Mouse (Mus musculus): ENCODE measurements around the gene Tmem242. TPM values are rescaled to one million over a fixed set of nuclear protein-coding genes. Genes with fewer than 3 reads are reported as not detected.

Tmem242 gene
- polyA plus RNA-seq, 1 experiment = 67.8 TPM

GRCm38 (mm10) chr17:5424156-5424555 lies 15.9 kb downstream of the Tmem242 start:
- TF ChIP-seq MYOD1 (IDR thresholded peaks at IDR 0.05; ENCODE audit: control insufficient read depth, insufficient read length, low read depth) = no peak
- TF ChIP-seq CEBPB (IDR thresholded peaks at IDR 0.05; ENCODE audit: low read depth) = no peak
- TF ChIP-seq CTCF (IDR thresholded peaks at IDR 0.05; ENCODE audit: control insufficient read depth, insufficient read depth, insufficient read length) = no peak
- no peak for TF ChIP-seq MAX (IDR thresholded peaks at IDR 0.05)
- TF ChIP-seq MYOG (IDR thresholded peaks at IDR 0.05; ENCODE audit: control insufficient read depth, extremely low read depth, insufficient read length) = no peak
- Histone ChIP-seq H3K36me3 (ENCODE audit: control insufficient read depth, insufficient read depth) (peaks cover 5% of the 10 kb centered on the region), H3K27me3 (ENCODE audit: control insufficient read depth, insufficient read depth, insufficient read length) (no peaks in the 10 kb centered on the region), H3K4me3 (ENCODE audit: insufficient read depth, poor library complexity, severe bottlenecking) (no peak overlapping the region), H3ac (ENCODE audit: control insufficient read depth, insufficient read length, low read depth) (no peak overlapping the region), H3K79me3 (ENCODE audit: low read depth) (no peaks in the 10 kb centered on the region), H3K79me2 (ENCODE audit: control insufficient read depth, insufficient read depth) (no peaks in the 10 kb centered on the region)

DNA sequence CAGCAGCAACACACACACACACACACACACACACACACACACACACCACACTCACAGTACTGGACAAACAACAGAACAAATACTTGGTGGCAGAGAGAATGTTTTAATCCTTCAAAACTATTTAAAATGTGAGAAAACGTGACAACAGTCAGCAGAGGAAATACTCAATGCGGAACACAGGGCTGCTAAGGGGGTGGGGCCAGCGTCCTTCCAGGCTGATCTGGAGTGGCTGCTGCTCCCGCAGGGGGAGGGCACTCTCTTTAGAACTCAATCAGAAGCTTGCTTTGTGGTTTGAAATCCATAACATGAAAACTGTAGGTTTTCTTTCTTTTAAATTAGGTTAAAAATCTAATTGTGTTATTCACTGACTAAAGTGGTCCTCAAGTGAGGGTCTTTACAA lies 18.2 kb downstream of the Tmem242 start:
- peaks cover 8% of the 10 kb centered on the region for H3K36me3 ChIP-seq (ENCODE audit: control insufficient read depth, insufficient read depth)

GRCm38 (mm10) chr17:5419771-5420518 lies 20.1 kb downstream of the Tmem242 start:
- H3K79me3 ChIP-seq (ENCODE audit: low read depth) = no peaks in the 10 kb centered on the region
- peaks cover 8% of the 10 kb centered on the region for H3K36me3 ChIP-seq (ENCODE audit: control insufficient read depth, insufficient read depth)
- H3ac ChIP-seq (ENCODE audit: control insufficient read depth, insufficient read length, low read depth) = no peak overlapping the region
- H3K27me3 ChIP-seq (ENCODE audit: control insufficient read depth, insufficient read depth, insufficient read length) = no peaks in the 10 kb centered on the region
- no peaks in the 10 kb centered on the region for H3K79me2 ChIP-seq (ENCODE audit: control insufficient read depth, insufficient read depth)
- TF ChIP-seq CEBPB (IDR thresholded peaks at IDR 0.05; ENCODE audit: low read depth) (no peak), FOSL1 (IDR thresholded peaks at IDR 0.05; ENCODE audit: insufficient read depth, low read length, poor library complexity, severe bottlenecking) (no peak), MYOD1 (IDR thresholded peaks at IDR 0.05; ENCODE audit: control insufficient read depth, insufficient read length, low read depth) (no peak), MYOG (IDR thresholded peaks at IDR 0.05; ENCODE audit: control insufficient read depth, extremely low read depth, insufficient read length) (no peak), MAX (IDR thresholded peaks at IDR 0.05) (no peak)
- H3K4me3 ChIP-seq (ENCODE audit: insufficient read depth, poor library complexity, severe bottlenecking) = no peak overlapping the region

More for the DNA sequence above, 18.2 kb downstream of the Tmem242 start:
- TF ChIP-seq CEBPB (IDR thresholded peaks at IDR 0.05; ENCODE audit: low read depth) = no peak
- no peak for TF ChIP-seq MYOD1 (IDR thresholded peaks at IDR 0.05; ENCODE audit: control insufficient read depth, insufficient read length, low read depth)
- TF ChIP-seq MYOG (IDR thresholded peaks at IDR 0.05; ENCODE audit: control insufficient read depth, extremely low read depth, insufficient read length) = no peak
- no peak for TF ChIP-seq USF1 (IDR thresholded peaks at IDR 0.05; ENCODE audit: low read depth)
- TF ChIP-seq MAX (IDR thresholded peaks at IDR 0.05) = no peak
- no peak for TF ChIP-seq FOSL1 (IDR thresholded peaks at IDR 0.05; ENCODE audit: insufficient read depth, low read length, poor library complexity, severe bottlenecking)
- no peak for TF ChIP-seq CTCF (IDR thresholded peaks at IDR 0.05; ENCODE audit: control insufficient read depth, insufficient read depth, insufficient read length)
- no peaks in the 10 kb centered on the region for H3K79me2 ChIP-seq (ENCODE audit: control insufficient read depth, insufficient read depth)
- no peaks in the 10 kb centered on the region for H3K79me3 ChIP-seq (ENCODE audit: low read depth)
- H3K27me3 ChIP-seq (ENCODE audit: control insufficient read depth, insufficient read depth, insufficient read length) = no peaks in the 10 kb centered on the region
- no peak overlapping the region for H3K4me3 ChIP-seq (ENCODE audit: insufficient read depth, poor library complexity, severe bottlenecking)
- no peak overlapping the region for H3ac ChIP-seq (ENCODE audit: control insufficient read depth, insufficient read length, low read depth)

GRCm38 (mm10) chr17:5419056-5419455 lies 21.0 kb downstream of the Tmem242 start:
- H3K4me3 ChIP-seq (ENCODE audit: insufficient read depth, poor library complexity, severe bottlenecking) = no peak overlapping the region
- no peak for TF ChIP-seq FOSL1 (IDR thresholded peaks at IDR 0.05; ENCODE audit: insufficient read depth, low read length, poor library complexity, severe bottlenecking)

DNA sequence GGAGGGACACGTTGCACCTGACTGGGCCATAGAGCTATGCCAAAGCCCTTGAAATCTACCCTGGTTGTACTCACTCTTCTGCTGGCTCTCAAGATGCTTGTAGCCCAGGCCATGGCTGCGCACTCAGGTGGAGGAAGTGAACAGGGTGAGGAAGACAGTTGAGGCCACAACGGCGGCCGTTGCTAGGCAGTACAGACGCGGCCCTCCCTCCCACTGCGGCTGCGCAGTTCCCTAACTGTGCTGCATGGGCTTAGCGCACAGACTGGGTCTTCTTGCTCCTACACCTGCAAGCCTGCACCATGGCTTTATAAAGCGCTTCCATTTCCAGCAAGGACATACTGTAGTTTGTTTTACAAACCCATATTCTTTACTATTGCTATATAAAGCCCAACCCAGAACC lies 21.5 kb downstream of the Tmem242 start, which contains the start of gene Ldhal6b:
TSS of gene Ldhal6b (minus strand) at position 223 of the 400 bp plus-strand sequence.
- TF ChIP-seq CTCF (IDR thresholded peaks at IDR 0.05; ENCODE audit: control insufficient read depth, insufficient read depth, insufficient read length) = no peak
- TF ChIP-seq CEBPB (IDR thresholded peaks at IDR 0.05; ENCODE audit: low read depth) = no peak
- TF ChIP-seq MYOD1 (IDR thresholded peaks at IDR 0.05; ENCODE audit: control insufficient read depth, insufficient read length, low read depth) = no peak
- no peak for TF ChIP-seq USF1 (IDR thresholded peaks at IDR 0.05; ENCODE audit: low read depth)
- TF ChIP-seq FOSL1 (IDR thresholded peaks at IDR 0.05; ENCODE audit: insufficient read depth, low read length, poor library complexity, severe bottlenecking) = no peak
- TF ChIP-seq MYOG (IDR thresholded peaks at IDR 0.05; ENCODE audit: control insufficient read depth, extremely low read depth, insufficient read length) = no peak
- no peak for TF ChIP-seq MAX (IDR thresholded peaks at IDR 0.05)
- Histone ChIP-seq H3K36me3 (ENCODE audit: control insufficient read depth, insufficient read depth) (peaks cover 8% of the 10 kb centered on the region), H3K79me2 (ENCODE audit: control insufficient read depth, insufficient read depth) (no peaks in the 10 kb centered on the region), H3K27me3 (ENCODE audit: control insufficient read depth, insufficient read depth, insufficient read length) (no peaks in the 10 kb centered on the region), H3K4me3 (ENCODE audit: insufficient read depth, poor library complexity, severe bottlenecking) (no peak within 1 kb of the TSS), H3K79me3 (ENCODE audit: low read depth) (no peaks in the 10 kb centered on the region), H3ac (ENCODE audit: control insufficient read depth, insufficient read length, low read depth) (no peak within 1 kb of the TSS)

More at GRCm38 (mm10) chr17:5419056-5419455, 21.0 kb downstream of the Tmem242 start:
- peaks cover 8% of the 10 kb centered on the region for H3K36me3 ChIP-seq (ENCODE audit: control insufficient read depth, insufficient read depth)
- no peaks in the 10 kb centered on the region for H3K79me3 ChIP-seq (ENCODE audit: low read depth)
- no peaks in the 10 kb centered on the region for H3K27me3 ChIP-seq (ENCODE audit: control insufficient read depth, insufficient read depth, insufficient read length)
- no peak overlapping the region for H3ac ChIP-seq (ENCODE audit: control insufficient read depth, insufficient read length, low read depth)
- H3K79me2 ChIP-seq (ENCODE audit: control insufficient read depth, insufficient read depth) = no peaks in the 10 kb centered on the region

DNA sequence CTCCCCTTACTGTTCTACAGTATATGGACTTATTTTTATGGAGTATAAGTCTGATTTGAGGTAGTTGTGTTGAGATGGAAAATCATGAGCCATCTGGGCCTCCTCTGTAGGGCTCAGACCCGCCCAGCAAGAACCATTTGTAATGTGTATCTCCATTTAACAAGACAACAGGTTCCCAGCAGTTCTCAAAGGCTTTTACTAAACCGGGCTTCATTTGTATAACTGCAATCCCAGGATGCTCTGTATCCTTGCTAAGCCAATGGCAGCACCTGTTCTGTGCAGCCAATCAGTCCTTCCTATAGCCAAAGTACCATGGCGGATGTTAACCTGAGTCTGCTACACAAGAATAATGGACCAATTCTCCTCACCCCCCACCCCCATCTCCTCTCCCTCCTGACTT lies 23.5 kb downstream of the Tmem242 start:
- Histone ChIP-seq H3K79me2 (ENCODE audit: control insufficient read depth, insufficient read depth) (no peaks in the 10 kb centered on the region), H3K79me3 (ENCODE audit: low read depth) (no peaks in the 10 kb centered on the region), H3K27me3 (ENCODE audit: control insufficient read depth, insufficient read depth, insufficient read length) (no peaks in the 10 kb centered on the region), H3ac (ENCODE audit: control insufficient read depth, insufficient read length, low read depth) (no peak overlapping the region), H3K36me3 (ENCODE audit: control insufficient read depth, insufficient read depth) (peaks cover 8% of the 10 kb centered on the region), H3K4me3 (ENCODE audit: insufficient read depth, poor library complexity, severe bottlenecking) (no peak overlapping the region)
- TF ChIP-seq MAX (IDR thresholded peaks at IDR 0.05) = no peak
- no peak for TF ChIP-seq CTCF (IDR thresholded peaks at IDR 0.05; ENCODE audit: control insufficient read depth, insufficient read depth, insufficient read length)
- TF ChIP-seq CEBPB (IDR thresholded peaks at IDR 0.05; ENCODE audit: low read depth) = no peak
- TF ChIP-seq USF1 (IDR thresholded peaks at IDR 0.05; ENCODE audit: low read depth) = no peak
- no peak for TF ChIP-seq MYOD1 (IDR thresholded peaks at IDR 0.05; ENCODE audit: control insufficient read depth, insufficient read length, low read depth)
- TF ChIP-seq FOSL1 (IDR thresholded peaks at IDR 0.05; ENCODE audit: insufficient read depth, low read length, poor library complexity, severe bottlenecking) = no peak
- TF ChIP-seq MYOG (IDR thresholded peaks at IDR 0.05; ENCODE audit: control insufficient read depth, extremely low read depth, insufficient read length) = no peak

Measured in C2C12 (cell line).